Mouse (Mus musculus): ENCODE results near the gene Isca1. TPM values are rescaled to one million over a fixed set of nuclear protein-coding genes. Genes with fewer than 3 reads are reported as not detected.

The Isca1 gene
- total RNA-seq, 1 experiment from 2014 or later = 82.8 TPM

Other genes with a start within 250 kb of the Isca1 start
- 38.4 and 38.7 TPM in 2 replicates for gene Agtpbp1, start 184.6 kb downstream of the Isca1 start, total RNA-seq (2021)
- 63.1 and 68.0 TPM in 2 replicates for gene Naa35, start 184.6 kb downstream of the Isca1 start, total RNA-seq (2021)
- 5.7 and 7.2 TPM in 2 replicates for gene Golm1, start 94.0 kb downstream of the Isca1 start, total RNA-seq (2021)
- not detected in 2 replicates for gene 4921517D22Rik, start 75.7 kb downstream of the Isca1 start, total RNA-seq (2021)
- not detected in 2 replicates for gene Spata31d1a, start 59.5 kb downstream of the Isca1 start, total RNA-seq (2021)
- not detected in 2 replicates for gene Spata31d1b, start 57.5 kb downstream of the Isca1 start, total RNA-seq (2021)
- not detected in 2 replicates for gene Spata31d1d, start 38.1 kb downstream of the Isca1 start, total RNA-seq (2021)
- not detected in 2 replicates for gene 1700014D04Rik, start 23.1 kb downstream of the Isca1 start, total RNA-seq (2021)
- gene Gm49354, start 12.4 kb upstream of the Isca1 start, total RNA-seq (2021) = not detected in 2 replicates
- gene Tut7, start 53.3 kb upstream of the Isca1 start, total RNA-seq (2021) = 59.2 and 76.0 TPM in 2 replicates